8 mouse cellular contexts compared by ENCODE assay signal in genomic region chr7:145030635-145031141, GRCm38 (mm10).
A peak's percentile ranks its signal among the peaks of the same experiment; 100 is the strongest.
DNase-seq lines count a peak whose midpoint lies in the region; ATAC-seq and TF ChIP-seq lines count a peak whose summit lies in the region.

No protein-coding gene starts in this region.

- peaks cover 70% of the 10 kb centered on the region for H3K4me1 ChIP-seq in E14TG2a.4 (replicated peaks; ENCODE audit: low read depth, low read length)
- H3K4me1 ChIP-seq in hindbrain, embryonic 10.5 days (replicated peaks), result peaks cover 39% of the 10 kb centered on the region
- H3K4me1 ChIP-seq in lung, embryonic 14.5 days (ENCODE audit: insufficient read depth), result peaks cover 18% of the 10 kb centered on the region
- peaks cover 9% of the 10 kb centered on the region for H3K4me1 ChIP-seq in olfactory bulb, adult 2 months (ENCODE audit: control insufficient read depth, insufficient read depth, low read length)

- 1% methylated on average over 22 of the region's 22 CpGs for WGBS in hindbrain, embryonic 10.5 days
- under 1% methylated on average over 22 of the region's 22 CpGs for WGBS in lung, embryonic 14.5 days
- WGBS in olfactory bulb, adult 2 months, result 2% methylated on average over 22 of the region's 22 CpGs

- no peaks in the 10 kb centered on the region for H3K36me3 ChIP-seq in E14TG2a.4 (ENCODE audit: insufficient read depth, low read length)
- no peaks in the 10 kb centered on the region for H3K36me3 ChIP-seq in hindbrain, embryonic 10.5 days
- H3K36me3 ChIP-seq in lung, embryonic 14.5 days (ENCODE audit: insufficient read depth), result no peaks in the 10 kb centered on the region

- H3K9me3 ChIP-seq in E14TG2a.4 (ENCODE audit: low read length), result no peaks in the 10 kb centered on the region
- no peaks in the 10 kb centered on the region for H3K9me3 ChIP-seq in hindbrain, embryonic 10.5 days
- H3K9me3 ChIP-seq in lung, embryonic 14.5 days (ENCODE audit: low read depth, low read length), result no peaks in the 10 kb centered on the region

- peak overlapping the region; percentile 55 for H3K4me3 ChIP-seq in E14TG2a.4 (replicated peaks; ENCODE audit: low read length)
- peak overlapping the region; percentile 52 for H3K4me3 ChIP-seq in hindbrain, embryonic 10.5 days
- H3K4me3 ChIP-seq in lung, embryonic 14.5 days (ENCODE audit: low read depth, low read length), result peak overlapping the region; percentile 29
- H3K4me3 ChIP-seq in olfactory bulb, adult 2 months (ENCODE audit: insufficient read depth, low read depth, low read length), result peak overlapping the region; percentile 21

- TF ChIP-seq POLR2A in olfactory bulb, adult 2 months (IDR thresholded peaks at IDR 0.05; ENCODE audit: insufficient read depth, low read depth, low read length), result no peak

- peak overlapping the region; percentile 38 for H3K9ac ChIP-seq in lung, embryonic 14.5 days

- H3K27ac ChIP-seq in hindbrain, embryonic 10.5 days, result peak overlapping the region; percentile 89
- H3K27ac ChIP-seq in lung, embryonic 14.5 days (ENCODE audit: low read depth), result peak overlapping the region; percentile 73
- H3K27ac ChIP-seq in olfactory bulb, adult 2 months (ENCODE audit: insufficient read depth, low read depth, low read length), result no peak overlapping the region

- peak overlapping the region; percentile 77 for H3K4me2 ChIP-seq in lung, embryonic 14.5 days

- ATAC-seq in lung, embryonic 14.5 days (ENCODE audit: insufficient read depth), result peak; percentile 97

- H3K27me3 ChIP-seq in E14TG2a.4 (ENCODE audit: insufficient read depth, low read length), result peaks cover 49% of the 10 kb centered on the region
- peaks cover 33% of the 10 kb centered on the region for H3K27me3 ChIP-seq in hindbrain, embryonic 10.5 days (ENCODE audit: insufficient read depth, poor library complexity, severe bottlenecking)
- H3K27me3 ChIP-seq in lung, embryonic 14.5 days (ENCODE audit: insufficient read depth, low read length), result no peaks in the 10 kb centered on the region

- DNase-seq in cerebellum, adult 9-11 months, result peak; percentile 13
- DNase-seq in frontal cortex, postnatal 10 days (ENCODE audit: low spot score in 2 of 2), result peak; percentile 76 to 83
- DNase-seq in hindbrain, embryonic 10.5 days (ENCODE audit: low spot score), result peak; percentile 92
- DNase-seq in layer of hippocampus, adult 9-11 months, result peak; percentile 75
- peak; percentile 94 for DNase-seq in lung, embryonic 14.5 days
- peak; percentile 71 for DNase-seq in thymus, postnatal 25 days

- no peak for TF ChIP-seq CTCF in E14TG2a.4 (conservative IDR thresholded peaks at IDR 0.05; ENCODE audit: low read length)
- TF ChIP-seq CTCF in lung, embryonic 14.5 days (IDR thresholded peaks at IDR 0.05; ENCODE audit: low read depth), result no peak
- TF ChIP-seq CTCF in olfactory bulb, adult 2 months (IDR thresholded peaks at IDR 0.05; ENCODE audit: insufficient read depth, low read depth, low read length), result no peak

Comparison
In these comparisons a context has a peak if more than half of its experiments do, and no peak if none do; other contexts are left out.
1. DNase-seq: peak in every context shown above with its lines; median percentile 94 in lung, embryonic 14.5 days; 92 in hindbrain, embryonic 10.5 days; 80 in frontal cortex, postnatal 10 days; 75 in layer of hippocampus, adult 9-11 months; 71 in thymus, postnatal 25 days; 13 in cerebellum, adult 9-11 months.